Mouse (Mus musculus): ENCODE data around the gene Zfp362. TPM values are rescaled to one million over a fixed set of nuclear protein-coding genes. Genes with fewer than 3 reads are reported as not detected.

Zfp362 gene
- polyA plus RNA-seq, 1 experiment from 2014 or later = 44.3 TPM

GRCm38 (mm10) chr4:128794198-128794597 is 11.6 kb downstream of the Zfp362 start:
- no peak for ATAC-seq (ENCODE audit: low FRiP score)

GRCm38 (mm10) chr4:128793710-128794109 is 12.1 kb downstream of the Zfp362 start:
- no peak overlapping the region for H3K9ac ChIP-seq
- WGBS = 67% methylated on average over 1 of the region's 1 CpGs
- no peak overlapping the region for H3K27ac ChIP-seq
- H3K4me1 ChIP-seq = peaks cover 50% of the 10 kb centered on the region
- ATAC-seq (ENCODE audit: low FRiP score) = no peak
- peaks cover 18% of the 10 kb centered on the region for H3K36me3 ChIP-seq
- no peaks in the 10 kb centered on the region for H3K27me3 ChIP-seq
- no peak overlapping the region for H3K4me2 ChIP-seq (replicated peaks)
- no peaks in the 10 kb centered on the region for H3K9me3 ChIP-seq (replicated peaks)
- H3K4me3 ChIP-seq = no peak overlapping the region

More at GRCm38 (mm10) chr4:128794198-128794597, 11.6 kb downstream of the Zfp362 start:
- H3K4me1 ChIP-seq = peaks cover 54% of the 10 kb centered on the region
- WGBS = 90% methylated on average over 8 of the region's 8 CpGs
- H3K27me3 ChIP-seq = no peaks in the 10 kb centered on the region
- H3K4me3 ChIP-seq = no peak overlapping the region
- H3K4me2 ChIP-seq (replicated peaks) = no peak overlapping the region
- H3K9me3 ChIP-seq (replicated peaks) = no peaks in the 10 kb centered on the region
- 0 out of 2 replicates have a peak overlapping the region, but pooled peaks have one; percentile 18 for H3K9ac ChIP-seq
- H3K36me3 ChIP-seq = peaks cover 18% of the 10 kb centered on the region
- no peak overlapping the region for H3K27ac ChIP-seq

- H3K27ac ChIP-seq = no peak overlapping the region
- H3K36me3 ChIP-seq = peaks cover 51% of the 10 kb centered on the region
- no peak overlapping the region for H3K9ac ChIP-seq
These were observed 16.2 kb downstream of the Zfp362 start for GRCm38 (mm10) chr4:128789646-128790045.

GRCm38 (mm10) chr4:128788108-128788507 is 17.7 kb downstream of the Zfp362 start:
- H3K9me3 ChIP-seq (replicated peaks) = no peaks in the 10 kb centered on the region
- no peak for ATAC-seq (ENCODE audit: low FRiP score)
- no peak overlapping the region for H3K27ac ChIP-seq
- WGBS = over 99% methylated on average over 4 of the region's 4 CpGs
- no peak overlapping the region for H3K4me3 ChIP-seq
- H3K9ac ChIP-seq = no peak overlapping the region
- H3K4me1 ChIP-seq = peaks cover 15% of the 10 kb centered on the region; the same call in 1 of the 2 replicates
- no peak overlapping the region for H3K4me2 ChIP-seq (replicated peaks)
- no peaks in the 10 kb centered on the region for H3K27me3 ChIP-seq
- H3K36me3 ChIP-seq = peaks cover 58% of the 10 kb centered on the region

More at GRCm38 (mm10) chr4:128789646-128790045, 16.2 kb downstream of the Zfp362 start:
- no peaks in the 10 kb centered on the region for H3K9me3 ChIP-seq (replicated peaks)
- no peak overlapping the region for H3K4me2 ChIP-seq (replicated peaks)
- H3K4me1 ChIP-seq = peaks cover 15% of the 10 kb centered on the region; the same call in 1 of the 2 replicates
- 56% methylated on average over 18 of the region's 18 CpGs for WGBS
- no peak for ATAC-seq (ENCODE audit: low FRiP score)
- no peak overlapping the region for H3K4me3 ChIP-seq
- H3K27me3 ChIP-seq = no peaks in the 10 kb centered on the region

- peaks cover 15% of the 10 kb centered on the region; the same call in 1 of the 2 replicates for H3K4me1 ChIP-seq
- H3K9me3 ChIP-seq (replicated peaks) = no peaks in the 10 kb centered on the region
- ATAC-seq (ENCODE audit: low FRiP score) = no peak
- no peak overlapping the region for H3K27ac ChIP-seq
- no peak overlapping the region for H3K4me2 ChIP-seq (replicated peaks)
- no peaks in the 10 kb centered on the region for H3K27me3 ChIP-seq
- H3K36me3 ChIP-seq = peaks cover 64% of the 10 kb centered on the region
- no peak overlapping the region for H3K9ac ChIP-seq
- 81% methylated on average over 24 of the region's 24 CpGs for WGBS
- no peak overlapping the region for H3K4me3 ChIP-seq
These were observed 18.6 kb downstream of the Zfp362 start for GRCm38 (mm10) chr4:128787023-128787939.

- H3K4me1 ChIP-seq = peaks cover 10% of the 10 kb centered on the region; the same call in 1 of the 2 replicates
- peaks cover 76% of the 10 kb centered on the region for H3K36me3 ChIP-seq
- no peak for ATAC-seq (ENCODE audit: low FRiP score)
- no peak overlapping the region for H3K27ac ChIP-seq
- no peaks in the 10 kb centered on the region for H3K9me3 ChIP-seq (replicated peaks)
- H3K4me2 ChIP-seq (replicated peaks) = no peak overlapping the region
- H3K4me3 ChIP-seq = no peak overlapping the region
- H3K9ac ChIP-seq = no peak overlapping the region
- 93% methylated on average over 11 of the region's 11 CpGs for WGBS
- H3K27me3 ChIP-seq = no peaks in the 10 kb centered on the region
These were observed 19.8 kb downstream of the Zfp362 start for GRCm38 (mm10) chr4:128785921-128786654.

GRCm38 (mm10) chr4:128784950-128785631 is 20.8 kb downstream of the Zfp362 start:
- Histone ChIP-seq H3K4me2 (replicated peaks) (no peak overlapping the region), H3K9ac (no peak overlapping the region), H3K36me3 (peaks cover 85% of the 10 kb centered on the region), H3K4me1 (0 out of 2 replicates have a peak, but pooled peaks cover under 1% of the 10 kb centered on the region), H3K9me3 (replicated peaks) (no peaks in the 10 kb centered on the region), H3K4me3 (no peak overlapping the region), H3K27ac (no peak overlapping the region), H3K27me3 (no peaks in the 10 kb centered on the region)
- no peak for ATAC-seq (ENCODE audit: low FRiP score)
- WGBS = 93% methylated on average over 15 of the region's 15 CpGs

GRCm38 (mm10) chr4:128782645-128783044 is 23.2 kb downstream of the Zfp362 start:
- no peaks in the 10 kb centered on the region for H3K4me1 ChIP-seq
- ATAC-seq (ENCODE audit: low FRiP score) = no peak
- peaks cover 93% of the 10 kb centered on the region for H3K36me3 ChIP-seq
- no peak overlapping the region for H3K27ac ChIP-seq
- 86% methylated on average over 4 of the region's 4 CpGs for WGBS
- H3K9me3 ChIP-seq (replicated peaks) = no peaks in the 10 kb centered on the region
- H3K9ac ChIP-seq = no peak overlapping the region
- H3K4me3 ChIP-seq = no peak overlapping the region
- no peaks in the 10 kb centered on the region for H3K27me3 ChIP-seq
- no peak overlapping the region for H3K4me2 ChIP-seq (replicated peaks)

GRCm38 (mm10) chr4:128782037-128782436 is 23.8 kb downstream of the Zfp362 start:
- no peak overlapping the region for H3K4me3 ChIP-seq
- H3K27me3 ChIP-seq = no peaks in the 10 kb centered on the region
- peaks cover 93% of the 10 kb centered on the region for H3K36me3 ChIP-seq
- H3K27ac ChIP-seq = no peak overlapping the region
- H3K4me2 ChIP-seq (replicated peaks) = no peak overlapping the region
- H3K4me1 ChIP-seq = 0 out of 2 replicates have a peak, but pooled peaks cover 1% of the 10 kb centered on the region
- H3K9me3 ChIP-seq (replicated peaks) = no peaks in the 10 kb centered on the region
- H3K9ac ChIP-seq = no peak overlapping the region
- no peak for ATAC-seq (ENCODE audit: low FRiP score)
- 95% methylated on average over 7 of the region's 7 CpGs for WGBS

- ATAC-seq (ENCODE audit: low FRiP score) = no peak
- Histone ChIP-seq H3K9me3 (replicated peaks) (no peaks in the 10 kb centered on the region), H3K27me3 (no peaks in the 10 kb centered on the region), H3K9ac (no peak overlapping the region), H3K27ac (peak overlapping the region; percentile 8; the same call in 1 of the 2 replicates), H3K4me1 (0 out of 2 replicates have a peak, but pooled peaks cover 3% of the 10 kb centered on the region), H3K4me3 (no peak overlapping the region), H3K36me3 (peaks cover 95% of the 10 kb centered on the region), H3K4me2 (replicated peaks) (no peak overlapping the region)
- WGBS = 86% methylated on average over 11 of the region's 11 CpGs
These were observed 28.3 kb downstream of the Zfp362 start for GRCm38 (mm10) chr4:128777593-128777992.

GRCm38 (mm10) chr4:128776568-128777289 is 29.1 kb downstream of the Zfp362 start:
- Histone ChIP-seq H3K36me3 (peaks cover 94% of the 10 kb centered on the region), H3K27me3 (no peaks in the 10 kb centered on the region), H3K9ac (no peak overlapping the region), H3K9me3 (replicated peaks) (no peaks in the 10 kb centered on the region), H3K27ac (peak overlapping the region; percentile 8; the same call in 1 of the 2 replicates), H3K4me2 (replicated peaks) (no peak overlapping the region), H3K4me3 (no peak overlapping the region), H3K4me1 (0 out of 2 replicates have a peak, but pooled peaks cover 3% of the 10 kb centered on the region)
- peak; percentile 62 for ATAC-seq (ENCODE audit: low FRiP score)
- 46% methylated on average over 20 of the region's 20 CpGs for WGBS
